Mouse (Mus musculus): ENCODE data around the gene Prss16. TPM values are rescaled to one million over a fixed set of nuclear protein-coding genes. Genes with fewer than 3 reads are reported as not detected.
A peak's percentile ranks its signal among the peaks of the same experiment; 100 is the strongest.

Prss16 gene
- polyA plus RNA-seq, 1 experiment from 2014 or later: not detected

DNA sequence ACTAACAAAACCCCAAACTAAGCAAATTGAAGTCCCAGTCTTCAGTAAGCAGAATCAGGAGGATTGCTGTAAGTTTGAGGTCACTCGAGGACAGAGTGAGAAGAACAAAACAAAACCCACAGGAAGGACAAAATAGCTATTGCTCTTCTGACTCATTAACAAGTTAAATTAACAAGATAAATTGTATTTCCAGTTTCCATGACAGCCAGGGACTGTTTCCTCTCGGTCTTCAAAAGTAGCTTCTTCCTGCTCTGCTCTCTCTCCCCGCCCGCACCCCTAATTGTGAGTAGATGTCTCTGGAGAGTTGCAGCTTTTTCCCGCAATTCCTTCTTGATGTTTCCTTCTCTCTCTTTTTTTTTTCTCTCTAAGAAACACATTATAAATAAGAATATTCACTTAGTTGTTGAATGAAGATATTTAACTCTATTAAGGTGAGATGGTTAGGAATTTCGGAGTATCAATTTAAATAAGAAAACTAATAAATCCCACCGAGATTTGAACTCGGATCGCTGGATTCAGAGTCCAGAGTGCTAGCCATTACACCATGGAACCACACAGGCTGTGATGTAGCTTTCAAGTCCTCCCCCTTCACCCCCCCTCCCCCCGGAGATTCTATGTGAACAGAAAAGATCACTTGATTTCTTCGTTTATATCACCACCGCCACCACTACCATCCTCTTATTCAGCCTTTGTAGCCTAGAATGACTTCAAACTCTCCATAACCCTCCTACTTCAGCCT, 13.3 kb downstream of the Prss16 start:
- Histone ChIP-seq H3K36me3 (no peaks in the 10 kb centered on the region), H3K27ac (replicated peaks) (no peak overlapping the region)
- WGBS: 4% methylated on average over 12 of the region's 12 CpGs

DNA sequence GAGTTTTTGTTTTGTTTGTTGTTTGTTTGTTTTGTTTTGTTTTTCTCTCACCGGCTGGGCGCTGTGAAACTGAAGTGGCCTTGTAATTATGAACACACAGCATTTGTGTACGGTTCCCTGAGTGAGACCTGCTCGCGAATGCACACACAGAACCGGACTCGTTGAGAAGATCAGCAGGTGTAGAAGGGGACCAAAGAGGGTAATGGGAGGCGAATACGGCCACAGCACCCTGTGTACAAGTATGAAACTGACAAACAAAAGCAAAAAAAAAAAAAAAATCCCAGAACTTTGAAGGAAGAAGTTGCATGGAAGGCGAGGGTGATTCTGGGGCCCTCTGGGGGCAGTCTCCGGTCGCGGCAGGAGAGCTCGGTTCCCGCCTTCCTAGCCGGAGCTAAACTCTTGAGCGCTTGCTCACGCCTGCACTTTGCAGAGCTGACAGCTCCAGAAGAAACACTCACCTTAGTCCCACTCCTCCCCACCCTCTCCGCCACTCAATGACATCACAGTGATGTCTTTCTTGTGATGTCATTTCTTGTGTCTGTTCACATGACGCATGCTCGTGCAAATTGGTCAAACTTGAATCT, 14.1 kb downstream of the Prss16 start:
- Histone ChIP-seq H3K36me3 (no peaks in the 10 kb centered on the region), H3K27me3 (ENCODE audit: low read depth, poor library complexity, severe bottlenecking) (peaks cover 88% of the 10 kb centered on the region), H3K27ac (replicated peaks) (no peak overlapping the region), H3K9me3 (replicated peaks) (no peaks in the 10 kb centered on the region), H3K4me1 (peaks cover 35% of the 10 kb centered on the region), H3K4me3 (peak overlapping the region; percentile 55)
- DNase-seq (ENCODE audit: low spot score): peak; percentile 70
- 1% methylated on average over 21 of the region's 21 CpGs for WGBS

More for the DNA sequence above, 13.3 kb downstream of the Prss16 start:
- H3K4me3 ChIP-seq: peak overlapping the region; percentile 55
- peaks cover 90% of the 10 kb centered on the region for H3K27me3 ChIP-seq (ENCODE audit: low read depth, poor library complexity, severe bottlenecking)
- H3K9me3 ChIP-seq (replicated peaks): no peaks in the 10 kb centered on the region
- peak; percentile 82 for DNase-seq (ENCODE audit: low spot score)
- peaks cover 35% of the 10 kb centered on the region for H3K4me1 ChIP-seq

DNA sequence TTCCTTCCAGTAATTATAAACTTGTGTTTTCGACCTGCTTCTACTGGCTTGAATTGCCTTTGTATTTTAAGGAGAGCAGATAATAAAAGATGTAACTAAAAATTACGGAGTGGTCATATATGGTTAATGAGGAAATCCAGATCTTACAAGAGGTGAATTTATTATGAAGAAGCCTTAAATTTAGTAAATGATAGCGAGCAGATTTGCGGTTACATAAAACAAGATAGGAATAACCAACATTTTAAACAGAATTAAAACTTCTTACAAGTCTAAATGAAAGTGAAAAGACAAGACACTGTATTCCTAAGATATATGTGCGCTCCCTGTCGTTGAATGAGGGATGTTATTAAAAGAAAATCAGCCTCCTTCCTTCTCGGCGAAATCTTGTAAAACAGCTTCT, 14.6 kb downstream of the Prss16 start:
- Histone ChIP-seq H3K9me3 (replicated peaks) (no peaks in the 10 kb centered on the region), H3K4me3 (peak overlapping the region; percentile 55), H3K4me1 (peaks cover 35% of the 10 kb centered on the region), H3K27me3 (ENCODE audit: low read depth, poor library complexity, severe bottlenecking) (peaks cover 86% of the 10 kb centered on the region), H3K27ac (replicated peaks) (no peak overlapping the region), H3K36me3 (no peaks in the 10 kb centered on the region)
- no peak for DNase-seq (ENCODE audit: low spot score)
- 3% methylated on average over 8 of the region's 8 CpGs for WGBS

DNA sequence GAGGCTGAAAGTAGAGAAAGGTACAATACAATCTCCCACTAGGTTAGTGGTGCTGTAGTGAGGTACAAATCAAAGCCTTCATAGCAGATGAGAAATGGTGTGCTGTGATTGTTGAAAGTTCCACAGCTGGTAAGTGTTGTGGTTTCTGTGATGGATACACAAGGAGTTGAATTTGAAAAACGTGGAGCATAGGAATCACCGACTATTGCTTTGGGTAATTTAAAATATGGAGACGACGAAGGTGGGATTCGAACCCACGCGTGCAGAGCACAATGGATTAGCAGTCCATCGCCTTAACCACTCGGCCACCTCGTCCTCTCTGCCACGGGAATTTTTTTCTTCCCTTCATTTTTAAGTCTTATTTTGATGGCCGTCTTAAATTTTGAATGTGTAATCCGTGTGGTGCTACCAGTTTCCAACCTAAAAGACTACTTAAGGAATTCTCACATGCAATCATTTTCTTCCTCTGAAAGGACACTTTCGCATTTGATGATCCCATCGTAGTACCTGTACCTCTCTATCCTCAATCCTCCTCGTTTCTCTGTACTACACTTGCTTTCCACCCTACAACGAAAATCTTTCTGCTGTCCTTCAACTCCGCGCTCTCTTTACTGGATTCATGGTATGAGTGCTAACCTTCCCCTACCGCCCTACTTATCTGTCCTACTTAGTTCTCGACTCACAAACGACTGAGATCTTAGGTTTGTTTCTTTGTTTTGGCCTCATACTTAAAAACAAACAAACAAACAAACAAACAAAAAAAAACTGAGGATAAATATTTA, 15.4 kb downstream of the Prss16 start:
- no peak overlapping the region for H3K27ac ChIP-seq (replicated peaks)
- no peaks in the 10 kb centered on the region for H3K36me3 ChIP-seq
- peaks cover 78% of the 10 kb centered on the region for H3K27me3 ChIP-seq (ENCODE audit: low read depth, poor library complexity, severe bottlenecking)
- no peaks in the 10 kb centered on the region for H3K9me3 ChIP-seq (replicated peaks)
- peak; percentile 76 for DNase-seq (ENCODE audit: low spot score)
- 0% methylated on average over 22 of the region's 22 CpGs for WGBS
- peak overlapping the region; percentile 55 for H3K4me3 ChIP-seq
- H3K4me1 ChIP-seq: peaks cover 35% of the 10 kb centered on the region

DNA sequence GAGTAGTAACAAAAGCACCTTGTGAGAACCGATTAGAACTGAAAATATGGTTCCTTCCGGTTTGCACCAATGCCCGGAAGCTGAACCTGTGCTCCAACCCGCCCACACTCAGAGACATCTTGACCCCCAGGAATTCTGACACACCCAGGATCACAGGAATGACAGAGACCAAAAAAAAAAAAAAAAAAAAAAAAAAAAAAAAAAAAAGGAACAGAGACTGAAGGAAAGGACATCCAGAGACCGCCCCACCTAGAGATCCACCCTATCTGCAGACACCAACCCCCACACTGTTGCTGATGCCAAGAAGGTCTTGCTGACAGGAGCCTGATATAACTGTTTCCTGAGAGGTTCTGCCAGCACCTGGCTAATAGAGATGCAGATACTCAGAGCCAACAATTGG, 17.0 kb downstream of the Prss16 start:
- H3K9me3 ChIP-seq (replicated peaks): no peaks in the 10 kb centered on the region
- H3K36me3 ChIP-seq: no peaks in the 10 kb centered on the region
- DNase-seq (ENCODE audit: low spot score): no peak
- peaks cover 32% of the 10 kb centered on the region for H3K4me1 ChIP-seq
- WGBS: 81% methylated on average over 5 of the region's 5 CpGs
- no peak overlapping the region for H3K27ac ChIP-seq (replicated peaks)
- H3K4me3 ChIP-seq: no peak overlapping the region
- H3K27me3 ChIP-seq (ENCODE audit: low read depth, poor library complexity, severe bottlenecking): peaks cover 72% of the 10 kb centered on the region

DNA sequence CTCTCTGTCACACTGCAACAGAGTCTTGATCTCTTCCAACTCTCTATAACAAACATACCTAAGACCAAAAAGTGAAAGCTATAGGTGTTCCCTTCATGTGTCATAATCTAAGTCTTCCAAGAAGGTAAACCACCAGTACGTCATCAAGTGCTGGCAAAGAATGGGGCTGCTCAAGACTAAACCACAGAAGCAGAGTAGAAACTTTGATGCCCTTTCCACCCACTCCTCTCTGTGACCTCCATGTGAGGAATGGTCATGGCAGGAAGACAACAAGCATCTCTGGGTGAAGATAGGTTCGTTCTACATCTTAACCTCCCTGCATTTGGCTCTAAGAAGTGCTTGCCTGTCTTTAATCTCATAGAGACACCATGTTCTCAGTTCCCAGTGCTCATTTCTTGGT, 25.1 kb downstream of the Prss16 start:
- Histone ChIP-seq H3K9me3 (replicated peaks) (no peaks in the 10 kb centered on the region), H3K36me3 (no peaks in the 10 kb centered on the region), H3K4me1 (peaks cover 15% of the 10 kb centered on the region), H3K27me3 (ENCODE audit: low read depth, poor library complexity, severe bottlenecking) (peaks cover 87% of the 10 kb centered on the region), H3K4me3 (no peak overlapping the region), H3K27ac (replicated peaks) (no peak overlapping the region)
- no peak for DNase-seq (ENCODE audit: low spot score)
- WGBS: 89% methylated on average over 2 of the region's 2 CpGs

DNA sequence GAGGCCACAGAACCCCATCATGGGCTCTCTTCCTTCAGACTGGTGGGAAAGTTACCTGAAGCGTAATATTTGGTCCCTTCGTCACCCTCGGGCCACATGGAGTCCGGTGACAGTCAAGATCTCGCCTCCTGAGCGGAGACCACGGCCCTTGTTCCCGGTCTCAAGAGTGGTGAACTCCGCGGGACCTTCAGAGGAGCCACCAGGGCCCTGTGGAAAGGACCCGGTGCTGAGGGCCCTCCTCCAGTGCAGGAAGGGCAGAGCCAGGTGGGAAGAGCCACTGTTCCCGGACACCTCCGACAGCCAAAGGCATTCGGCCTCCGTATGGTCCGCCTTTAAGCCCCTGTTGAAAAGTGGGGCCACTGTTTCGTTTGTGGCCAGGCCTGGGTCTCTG, 27.7 kb downstream of the Prss16 start:
- Histone ChIP-seq H3K27ac (replicated peaks) (peak overlapping the region; percentile 77), H3K4me1 (peaks cover 15% of the 10 kb centered on the region), H3K36me3 (no peaks in the 10 kb centered on the region), H3K4me3 (peak overlapping the region; percentile 73), H3K9me3 (replicated peaks) (no peaks in the 10 kb centered on the region), H3K27me3 (ENCODE audit: low read depth, poor library complexity, severe bottlenecking) (peaks cover 90% of the 10 kb centered on the region)
- 3% methylated on average over 17 of the region's 17 CpGs for WGBS
- DNase-seq (ENCODE audit: low spot score): no peak

DNA sequence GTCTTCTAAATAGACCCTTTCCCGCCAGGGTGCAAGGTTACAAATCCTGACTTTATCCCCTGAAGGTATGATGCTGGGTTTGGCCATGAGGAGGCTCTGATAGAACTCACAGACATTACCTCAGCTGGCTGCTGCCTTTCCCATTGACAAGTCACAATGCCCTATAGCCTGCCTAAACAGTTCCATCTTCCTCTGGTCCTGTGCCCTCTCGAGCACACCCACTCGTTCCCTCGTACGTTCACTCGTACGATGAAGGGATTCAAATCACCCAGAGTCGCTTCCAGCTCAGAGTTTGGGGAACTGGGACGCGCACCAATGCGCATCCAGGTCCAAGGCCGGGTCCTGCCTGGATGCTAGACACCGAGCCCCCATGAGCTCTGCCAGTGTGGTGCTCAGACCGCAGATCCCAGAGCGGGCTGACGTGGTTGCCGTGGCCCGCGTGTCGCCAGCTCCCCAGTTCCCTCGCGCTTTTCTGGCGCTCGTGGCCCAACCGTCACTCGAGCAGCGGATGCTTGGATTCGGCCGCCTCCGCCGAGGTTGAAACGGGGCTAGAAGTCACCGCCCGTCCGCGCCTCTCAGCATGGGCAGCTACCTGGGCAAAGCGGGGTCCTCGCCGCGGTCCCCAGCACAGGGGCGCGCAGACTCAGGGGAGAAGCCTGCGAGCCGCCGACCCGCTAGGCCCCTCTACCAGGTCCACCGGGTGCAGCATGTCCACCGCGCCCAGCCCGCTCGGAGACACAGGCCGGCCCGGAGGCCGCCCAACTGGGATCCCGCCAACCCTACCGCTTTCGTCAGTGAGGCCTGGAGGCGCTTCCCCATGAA, 28.4 kb downstream of the Prss16 start, which contains the start of gene Pom121l2:
Gene Pom121l2 (plus strand): TSS at position 214 of the 822 bp plus-strand sequence.
- Histone ChIP-seq H3K36me3 (no peaks in the 10 kb centered on the region), H3K9me3 (replicated peaks) (no peaks in the 10 kb centered on the region), H3K27ac (replicated peaks) (peak within 1 kb of the TSS; percentile 77), H3K4me1 (peaks cover 15% of the 10 kb centered on the region), H3K27me3 (ENCODE audit: low read depth, poor library complexity, severe bottlenecking) (peaks cover 88% of the 10 kb centered on the region), H3K4me3 (peak within 1 kb of the TSS; percentile 73)
- WGBS: under 1% methylated on average over 56 of the region's 58 CpGs
- peak; percentile 60 for DNase-seq (ENCODE audit: low spot score)

DNA sequence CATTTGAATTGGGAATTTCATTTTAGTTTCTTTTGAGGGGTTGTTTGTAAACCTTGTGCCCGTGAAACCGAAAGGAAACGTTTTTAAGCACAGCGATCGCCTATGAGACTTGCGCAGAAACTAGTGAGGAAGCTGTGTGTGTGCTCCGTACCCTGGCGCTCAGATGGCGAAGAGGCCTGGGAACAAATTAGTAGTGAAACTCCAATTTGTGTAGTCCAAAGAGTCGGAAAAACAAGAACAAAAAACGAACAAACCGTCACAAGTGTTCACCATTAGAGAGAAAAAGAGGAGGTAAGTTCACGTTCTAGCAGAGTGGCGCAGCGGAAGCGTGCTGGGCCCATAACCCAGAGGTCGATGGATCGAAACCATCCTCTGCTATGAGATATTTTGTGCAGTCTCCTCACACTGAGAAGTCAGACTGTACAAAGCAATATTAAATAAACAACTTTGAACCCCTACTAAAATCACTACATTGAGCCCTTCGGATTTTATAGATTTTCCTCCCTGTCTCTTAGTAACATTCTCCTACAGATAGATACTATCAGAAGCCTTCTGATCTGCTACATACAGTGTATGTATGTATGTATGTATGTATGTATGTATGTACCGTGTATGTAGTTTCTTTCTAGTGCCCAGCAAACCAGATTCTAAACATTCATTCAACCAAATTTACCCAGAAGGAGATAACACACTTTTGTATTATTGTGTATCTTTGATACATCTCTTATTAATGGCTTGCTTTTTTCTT, 34.6 kb downstream of the Prss16 start:
- peak overlapping the region; percentile 68 for H3K4me3 ChIP-seq
- H3K4me1 ChIP-seq: no peaks in the 10 kb centered on the region; the same call in 1 of the 2 replicates
- 6% methylated on average over 20 of the region's 20 CpGs for WGBS
- peak overlapping the region; percentile 96 for H3K27ac ChIP-seq (replicated peaks)
- peaks cover 28% of the 10 kb centered on the region for H3K27me3 ChIP-seq (ENCODE audit: low read depth, poor library complexity, severe bottlenecking)
- no peaks in the 10 kb centered on the region for H3K9me3 ChIP-seq (replicated peaks)
- no peaks in the 10 kb centered on the region for H3K36me3 ChIP-seq
- DNase-seq (ENCODE audit: low spot score): peak; percentile 79

DNA sequence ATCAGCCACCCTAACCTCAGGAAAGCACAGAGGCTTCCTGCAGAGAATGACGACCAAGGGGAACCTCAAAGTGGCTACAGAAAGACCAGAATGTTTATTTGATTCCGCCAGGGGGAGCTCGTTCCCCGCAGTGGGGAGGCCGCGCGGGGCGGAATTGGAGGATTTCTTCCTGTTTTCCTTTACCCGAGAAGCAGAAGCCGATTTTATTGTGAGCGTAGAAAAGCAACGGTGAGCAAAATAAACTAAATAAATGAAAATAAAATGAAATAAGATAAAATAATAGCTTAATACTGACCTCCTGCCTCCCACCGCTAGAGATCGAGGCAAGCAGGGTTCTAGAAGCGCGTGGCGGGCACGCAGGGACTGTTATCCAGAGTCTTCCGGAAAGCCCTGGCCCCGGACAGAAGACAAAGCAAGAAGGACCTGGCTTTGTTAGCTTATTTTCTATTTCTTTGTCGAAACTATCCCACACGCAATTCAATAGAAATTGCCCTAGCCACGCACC, 35.3 kb downstream of the Prss16 start:
- WGBS: under 1% methylated on average over 23 of the region's 23 CpGs
- Histone ChIP-seq H3K27me3 (ENCODE audit: low read depth, poor library complexity, severe bottlenecking) (peaks cover 21% of the 10 kb centered on the region), H3K4me1 (no peaks in the 10 kb centered on the region; the same call in 1 of the 2 replicates), H3K4me3 (peak overlapping the region; percentile 68), H3K9me3 (replicated peaks) (no peaks in the 10 kb centered on the region), H3K27ac (replicated peaks) (peak overlapping the region; percentile 96), H3K36me3 (no peaks in the 10 kb centered on the region)
- DNase-seq (ENCODE audit: low spot score): peak; percentile 90

DNA sequence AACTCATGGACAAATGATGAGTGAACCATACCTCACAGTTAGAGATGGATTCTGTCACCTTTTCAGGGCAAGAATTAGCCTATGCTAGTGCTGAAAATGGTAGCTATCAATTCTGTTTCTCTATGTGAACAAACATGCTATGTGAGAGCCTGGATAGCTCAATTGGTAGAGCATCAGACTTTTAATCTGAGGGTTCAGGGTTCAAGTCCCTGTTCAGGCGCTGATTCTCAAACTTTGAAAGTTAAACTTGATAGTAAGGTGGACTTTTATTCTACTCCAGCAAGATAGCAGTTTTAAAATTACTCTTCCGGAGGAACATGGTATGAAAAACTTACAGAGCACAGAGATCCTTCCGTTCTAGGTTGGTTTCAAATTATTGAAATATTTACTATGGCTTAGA, 37.9 kb downstream of the Prss16 start:
- Histone ChIP-seq H3K27ac (replicated peaks) (no peak overlapping the region), H3K27me3 (ENCODE audit: low read depth, poor library complexity, severe bottlenecking) (0 out of 2 replicates have a peak, but pooled peaks cover 4% of the 10 kb centered on the region), H3K36me3 (no peaks in the 10 kb centered on the region), H3K4me1 (no peaks in the 10 kb centered on the region; the same call in 1 of the 2 replicates), H3K4me3 (no peak overlapping the region), H3K9me3 (replicated peaks) (no peaks in the 10 kb centered on the region)
- no peak for DNase-seq (ENCODE audit: low spot score)
- 39% methylated on average over 3 of the region's 3 CpGs for WGBS
